ENCODE assay signal across 8 mouse cellular contexts in genomic region chr7:135537341-135537901, GRCm38 (mm10). TPM values are rescaled to one million over a fixed set of nuclear protein-coding genes. Genes with fewer than 3 reads are reported as not detected.
DNase-seq lines count a peak whose midpoint lies in the region; ATAC-seq and TF ChIP-seq lines count a peak whose summit lies in the region.

Ptpre (plus strand) TSS chr7:135537481.

- ATAC-seq in forebrain, embryonic 14.5 days, result peak; percentile 96
- peak; percentile 91 for ATAC-seq in liver, embryonic 16.5 days (ENCODE audit: low read depth)
- peak; percentile 94 for ATAC-seq in neural tube, embryonic 12.5 days (ENCODE audit: low FRiP score, low read depth)
- peak; percentile 95 for ATAC-seq in stomach, postnatal 0 days (ENCODE audit: low FRiP score, low TSS enrichment)

- no peaks in the 10 kb centered on the region; the same call in 1 of the 2 replicates for H3K27me3 ChIP-seq in ES-Bruce4 (ENCODE audit: control insufficient read depth, insufficient read depth, low read length, poor library complexity, severe bottlenecking)
- H3K27me3 ChIP-seq in forebrain, embryonic 14.5 days (replicated peaks; ENCODE audit: control insufficient read depth, insufficient read depth, low read length), result peaks cover 15% of the 10 kb centered on the region; the same call in 1 of the 2 replicates
- H3K27me3 ChIP-seq in liver, embryonic 16.5 days (ENCODE audit: control insufficient read depth, insufficient read depth, low read depth, low read length), result peaks cover 5% of the 10 kb centered on the region; the same call in 1 of the 2 replicates
- H3K27me3 ChIP-seq in neural tube, embryonic 12.5 days (replicated peaks), result peaks cover 22% of the 10 kb centered on the region
- H3K27me3 ChIP-seq in stomach, postnatal 0 days (ENCODE audit: control insufficient read depth, insufficient read depth, low read length), result no peaks in the 10 kb centered on the region

- H3K27ac ChIP-seq in ES-Bruce4 (ENCODE audit: insufficient read depth, low read length), result no peak within 1 kb of the TSS
- H3K27ac ChIP-seq in forebrain, embryonic 14.5 days (ENCODE audit: low read depth, low read length), result no peak within 1 kb of the TSS
- no peak within 1 kb of the TSS for H3K27ac ChIP-seq in liver, embryonic 16.5 days (ENCODE audit: low read length)
- H3K27ac ChIP-seq in neural tube, embryonic 12.5 days, result 0 out of 2 replicates have a peak within 1 kb of the TSS, but pooled peaks have one; percentile 53
- peak within 1 kb of the TSS; percentile 24; the same call in 1 of the 2 replicates for H3K27ac ChIP-seq in stomach, postnatal 0 days (replicated peaks)

- WGBS in forebrain, embryonic 14.5 days, result 4% methylated on average over 28 of the region's 28 CpGs
- 1% methylated on average over 28 of the region's 28 CpGs for WGBS in liver, embryonic 16.5 days (ENCODE audit: insufficient replicate concordance)
- 6% methylated on average over 28 of the region's 28 CpGs for WGBS in neural tube, embryonic 12.5 days
- 4% methylated on average over 28 of the region's 28 CpGs for WGBS in stomach, postnatal 0 days

- H3K4me3 ChIP-seq in ES-Bruce4 (ENCODE audit: low read depth, low read length), result peak within 1 kb of the TSS; percentile 65
- H3K4me3 ChIP-seq in forebrain, embryonic 14.5 days (ENCODE audit: low read depth, low read length), result peak within 1 kb of the TSS; percentile 56
- peak within 1 kb of the TSS; percentile 63 for H3K4me3 ChIP-seq in liver, embryonic 16.5 days (ENCODE audit: low read depth, low read length)
- peak within 1 kb of the TSS; percentile 62 for H3K4me3 ChIP-seq in neural tube, embryonic 12.5 days
- peak within 1 kb of the TSS; percentile 65 for H3K4me3 ChIP-seq in stomach, postnatal 0 days (ENCODE audit: low read depth, low read length)

- peak; percentile 87 for DNase-seq in cerebellum, adult 11 months
- peak; percentile 86 for DNase-seq in forebrain, embryonic 14.5 days (ENCODE audit: low spot score)
- DNase-seq in heart, postnatal 10 days, result peak; percentile 89 to 91
- peak; percentile 89 to 93 for DNase-seq in kidney, postnatal 4 days
- DNase-seq in stomach, postnatal 0 days (ENCODE audit: low spot score), result peak; percentile 88

- no peak for TF ChIP-seq EP300 in ES-Bruce4 (IDR thresholded peaks at IDR 0.05; ENCODE audit: insufficient read depth, low read depth, low read length)
- no peak for TF ChIP-seq EP300 in stomach, postnatal 0 days (optimal IDR thresholded peaks at IDR 0.05)

- H3K9ac ChIP-seq in ES-Bruce4 (ENCODE audit: low read depth, poor library complexity, severe bottlenecking), result peak within 1 kb of the TSS; percentile 47
- peak within 1 kb of the TSS; percentile 72 for H3K9ac ChIP-seq in forebrain, embryonic 14.5 days (ENCODE audit: low read length)
- peak within 1 kb of the TSS; percentile 72 for H3K9ac ChIP-seq in liver, embryonic 16.5 days (ENCODE audit: low read depth, low read length)
- H3K9ac ChIP-seq in neural tube, embryonic 12.5 days, result peak within 1 kb of the TSS; percentile 76
- H3K9ac ChIP-seq in stomach, postnatal 0 days (ENCODE audit: low read length), result peak within 1 kb of the TSS; percentile 69

- no peak for TF ChIP-seq POLR2A in ES-Bruce4 (IDR thresholded peaks at IDR 0.05; ENCODE audit: insufficient read depth, low read length)

- no peaks in the 10 kb centered on the region for H3K9me3 ChIP-seq in ES-Bruce4 (replicated peaks; ENCODE audit: control insufficient read depth, insufficient read depth, low read length, poor library complexity, severe bottlenecking)
- H3K9me3 ChIP-seq in forebrain, embryonic 14.5 days (replicated peaks; ENCODE audit: control insufficient read depth, low read length), result no peaks in the 10 kb centered on the region
- H3K9me3 ChIP-seq in liver, embryonic 16.5 days (replicated peaks; ENCODE audit: control insufficient read depth, low read length), result no peaks in the 10 kb centered on the region
- no peaks in the 10 kb centered on the region for H3K9me3 ChIP-seq in neural tube, embryonic 12.5 days
- no peaks in the 10 kb centered on the region for H3K9me3 ChIP-seq in stomach, postnatal 0 days (ENCODE audit: control insufficient read depth, low read length)

- H3K36me3 ChIP-seq in ES-Bruce4 (ENCODE audit: control insufficient read depth, insufficient read depth, low read length, poor library complexity, severe bottlenecking), result no peaks in the 10 kb centered on the region
- no peaks in the 10 kb centered on the region for H3K36me3 ChIP-seq in forebrain, embryonic 14.5 days (ENCODE audit: control insufficient read depth, insufficient read depth, low read length)
- no peaks in the 10 kb centered on the region for H3K36me3 ChIP-seq in liver, embryonic 16.5 days (ENCODE audit: control insufficient read depth, insufficient read depth)
- no peaks in the 10 kb centered on the region for H3K36me3 ChIP-seq in neural tube, embryonic 12.5 days
- no peaks in the 10 kb centered on the region for H3K36me3 ChIP-seq in stomach, postnatal 0 days (ENCODE audit: control insufficient read depth, insufficient read depth, low read length)

- no peaks in the 10 kb centered on the region for H3K4me1 ChIP-seq in ES-Bruce4 (ENCODE audit: control insufficient read depth, insufficient read depth, low read length)
- H3K4me1 ChIP-seq in forebrain, embryonic 14.5 days (ENCODE audit: control insufficient read depth, insufficient read depth, low read length), result peaks cover 6% of the 10 kb centered on the region
- peaks cover 6% of the 10 kb centered on the region for H3K4me1 ChIP-seq in liver, embryonic 16.5 days (ENCODE audit: control insufficient read depth, low read depth, low read length)
- peaks cover 5% of the 10 kb centered on the region for H3K4me1 ChIP-seq in neural tube, embryonic 12.5 days
- H3K4me1 ChIP-seq in stomach, postnatal 0 days (replicated peaks; ENCODE audit: control insufficient read depth, insufficient read depth), result no peaks in the 10 kb centered on the region

- intact Hi-C loops in heart, postnatal 10 days (cut with DNase I), result loop anchor here (1.0 to 5.0 kb wide), 3 partner anchors 79 to 200 kb away; no protein-coding TSS in a partner anchor

- H3K4me2 ChIP-seq in forebrain, embryonic 14.5 days (ENCODE audit: low read length), result peak within 1 kb of the TSS; percentile 92
- peak within 1 kb of the TSS; percentile 88 for H3K4me2 ChIP-seq in liver, embryonic 16.5 days (ENCODE audit: low read depth, low read length)
- peak within 1 kb of the TSS; percentile 97 for H3K4me2 ChIP-seq in neural tube, embryonic 12.5 days (replicated peaks)
- peak within 1 kb of the TSS; percentile 99 for H3K4me2 ChIP-seq in stomach, postnatal 0 days (replicated peaks; ENCODE audit: low read depth)

- peak; percentile 56 for TF ChIP-seq CTCF in ES-Bruce4 (IDR thresholded peaks at IDR 0.05; ENCODE audit: low read depth, low read length)
- peak; percentile 81 for TF ChIP-seq CTCF in stomach, postnatal 0 days (IDR thresholded peaks at IDR 0.05; ENCODE audit: low read depth)

RNA-seq across cellular contexts. Expression of gene Ptpre, which starts in this region (rescaled TPM):
- polyA plus RNA-seq in ES-Bruce4 (2011; ENCODE audit: insufficient read depth, insufficient read length, low read depth, missing spikeins), result 0.72 and 0.75 TPM in 2 replicates
- 1.9 and 2.5 TPM in 2 replicates for polyA plus RNA-seq in forebrain, embryonic 14.5 days (2014; fragmentation: Nextera tagmentation; extraction: Ambion mirVana)
- total RNA-seq in heart, postnatal 10 days (2021), result 1 to 10 TPM; 5.0 to 6.1 TPM
- polyA plus RNA-seq in liver, embryonic 16.5 days (2015; fragmentation: Nextera tagmentation; extraction: Ambion mirVana), result 2.7 and 3.0 TPM in 2 replicates
- 2.3 TPM in 2 replicates for polyA plus RNA-seq in neural tube, embryonic 12.5 days (2016; fragmentation: Nextera tagmentation; extraction: Ambion mirVana)
- 4.4 TPM in 2 replicates for polyA plus RNA-seq in stomach, postnatal 0 days (2015; fragmentation: Nextera tagmentation; extraction: Ambion mirVana)

Comparison
In these comparisons a context has a peak if more than half of its experiments do, and no peak if none do; other contexts are left out.
1. H3K27ac ChIP-seq: peak in neural tube, embryonic 12.5 days (single experiment) and stomach, postnatal 0 days (single experiment); none in ES-Bruce4 (single experiment), forebrain, embryonic 14.5 days (single experiment) and liver, embryonic 16.5 days (single experiment).
2. Peak in every context shown above with its lines, with median percentiles within 50 percentile points of each other: H3K4me3 ChIP-seq, H3K9ac ChIP-seq, DNase-seq, ATAC-seq and H3K4me2 ChIP-seq.